Mouse (Mus musculus): Measurements from ENCODE around the gene Slc35a1. TPM values are rescaled to one million over a fixed set of nuclear protein-coding genes. Genes with fewer than 3 reads are reported as not detected.
A peak's percentile ranks its signal among the peaks of the same experiment; 100 is the strongest.
"Not testable (repeated sequence)": the region's sequence is repeated elsewhere in the genome, so short reads cannot be mapped to it uniquely, and the experiment has no call there.

Gene Slc35a1
- total RNA-seq (2021): 10 to 100 TPM; 13.0 to 14.2 TPM

DNA sequence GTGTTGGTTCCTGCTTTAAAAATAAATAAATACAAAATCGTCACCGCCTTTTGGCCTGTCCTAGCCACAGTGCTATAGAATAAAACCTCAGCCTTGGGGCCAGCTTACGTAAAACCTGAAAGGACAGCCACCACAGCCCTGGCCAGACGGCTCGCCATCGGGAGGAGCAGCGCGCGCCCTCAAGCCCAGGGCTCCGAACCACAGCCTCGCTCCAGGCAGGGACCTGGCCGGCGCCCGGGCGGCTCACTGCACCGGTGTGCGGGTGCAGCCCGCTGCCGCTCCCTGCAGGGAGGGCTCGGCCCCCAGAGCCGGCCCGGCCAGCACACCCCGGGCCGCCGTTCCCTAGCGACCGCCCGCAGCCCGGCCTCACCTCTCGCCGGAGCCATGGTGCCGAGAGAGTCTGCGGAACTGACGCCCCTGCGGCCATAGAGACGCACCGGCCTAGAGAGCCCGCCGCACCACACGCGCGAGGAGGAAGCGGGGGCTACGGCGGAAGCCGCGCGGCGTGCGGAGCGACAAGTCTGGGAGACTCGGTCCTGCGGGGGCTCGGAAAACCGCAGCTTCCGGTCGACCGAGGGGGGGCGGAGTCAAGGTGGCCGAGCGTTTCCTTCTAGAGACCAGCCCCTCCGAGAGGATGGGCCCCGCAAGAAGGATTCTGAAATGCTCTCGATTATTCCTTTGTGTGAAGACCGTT is at the start of gene Slc35a1:
TSS of gene Slc35a1 (minus strand) at position 565 of the 694 bp plus-strand sequence.
- intact Hi-C loops (cut with DNase I): loop anchor here (1.0 to 5.0 kb wide), 5 partner anchors 72 to 540 kb away; partner anchors contain the start of genes C9orf72, Orc3, Rars2 and Smim8

DNA sequence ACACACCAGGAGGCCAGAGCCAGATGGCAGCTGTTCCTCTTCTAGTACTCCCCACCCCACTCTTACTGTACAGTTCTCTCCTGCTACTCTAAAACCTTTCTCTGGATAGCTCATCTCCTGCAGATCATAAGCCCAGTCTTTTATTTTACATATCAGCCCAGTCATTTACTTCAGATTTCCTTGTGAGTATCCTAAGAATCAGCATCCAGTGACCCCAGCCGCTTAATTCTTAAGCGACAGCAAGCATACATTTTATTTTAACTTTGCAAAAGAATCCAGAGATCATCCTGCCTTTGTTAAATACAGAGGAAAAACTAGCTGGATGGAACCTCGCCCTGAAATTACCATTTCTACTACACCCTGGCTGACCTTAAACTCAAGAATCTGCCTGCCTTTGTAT is 47.2 kb upstream of the Slc35a1 start:
- DNase-seq: no peak
- intact Hi-C loops (cut with DNase I): no loop called here

More for the DNA sequence above, at the start of gene Slc35a1:
- peak; percentile 91 to 94 for DNase-seq

DNA sequence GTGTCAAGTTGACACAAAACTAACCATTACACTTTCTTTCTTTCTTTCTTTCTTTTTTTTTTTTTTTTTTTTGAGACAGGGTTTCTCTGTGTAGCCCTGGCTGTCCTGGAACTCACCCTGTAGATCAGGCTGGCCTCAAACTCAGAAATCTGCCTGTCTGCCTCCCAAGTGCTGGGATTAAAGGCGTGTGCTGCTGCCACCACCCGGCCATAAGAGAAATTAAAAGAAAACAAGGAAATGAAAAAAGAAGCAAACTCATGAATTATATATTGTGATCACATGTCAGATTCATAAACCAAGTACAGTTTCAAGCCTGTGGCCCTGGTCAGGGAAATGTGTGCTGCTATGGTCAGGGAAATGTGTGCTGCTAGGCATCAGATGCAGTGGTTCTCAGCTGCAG is 46.2 kb upstream of the Slc35a1 start:
- intact Hi-C loops (cut with DNase I): not testable (repeated sequence)

DNA sequence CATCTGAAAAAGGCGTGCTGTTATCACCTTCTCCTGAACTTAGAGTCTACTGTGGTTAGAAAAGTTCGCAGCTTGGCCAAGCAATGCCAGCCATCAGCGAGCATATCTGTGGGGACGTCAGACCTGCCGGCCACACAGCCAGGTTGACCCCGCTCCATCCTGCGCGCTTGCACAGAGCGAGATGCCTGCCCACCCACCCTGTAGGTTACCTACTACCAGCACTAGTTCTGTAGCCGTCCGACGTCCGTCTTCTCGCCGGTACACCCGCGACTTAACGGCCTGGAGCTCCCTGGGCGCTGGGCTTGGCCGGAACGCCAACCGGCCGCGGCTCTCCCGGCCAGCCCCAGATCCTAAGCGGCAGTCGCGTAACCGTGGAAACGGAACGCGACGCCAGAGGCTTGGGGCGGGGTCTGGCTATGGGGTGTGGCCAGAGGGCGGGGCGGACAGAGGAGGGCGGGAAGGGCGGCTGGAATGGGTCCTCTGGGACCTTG is 42.7 kb upstream of the Slc35a1 start, which contains the start of gene Cfap206:
TSS of gene Cfap206 (minus strand) at position 356 of the 491 bp plus-strand sequence.
- intact Hi-C loops (cut with DNase I): no loop called here
- DNase-seq: peak; percentile 56 to 61

More for the DNA sequence above, 46.2 kb upstream of the Slc35a1 start:
- DNase-seq: not testable (repeated sequence)

DNA sequence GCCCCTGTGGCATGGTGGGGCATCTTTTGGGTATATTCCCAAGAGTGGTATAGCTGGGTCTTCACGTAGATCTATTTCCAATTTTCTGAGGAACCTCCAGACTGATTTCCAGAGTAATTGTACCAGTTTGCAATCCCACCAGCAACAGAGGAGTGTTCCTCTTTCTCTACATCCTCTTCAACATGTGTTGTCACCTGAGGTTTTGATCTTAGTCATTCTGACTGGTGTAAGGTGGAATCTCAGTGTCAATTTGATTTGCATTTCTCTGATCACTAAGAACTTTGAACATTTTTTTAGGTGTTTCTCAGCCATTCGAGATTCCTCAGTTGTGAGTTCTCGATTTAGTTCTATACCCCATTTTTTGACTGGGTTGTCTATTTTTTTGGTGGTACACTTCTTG is 38.5 kb upstream of the Slc35a1 start:
- intact Hi-C loops (cut with DNase I); DNase-seq: not testable (repeated sequence)

DNA sequence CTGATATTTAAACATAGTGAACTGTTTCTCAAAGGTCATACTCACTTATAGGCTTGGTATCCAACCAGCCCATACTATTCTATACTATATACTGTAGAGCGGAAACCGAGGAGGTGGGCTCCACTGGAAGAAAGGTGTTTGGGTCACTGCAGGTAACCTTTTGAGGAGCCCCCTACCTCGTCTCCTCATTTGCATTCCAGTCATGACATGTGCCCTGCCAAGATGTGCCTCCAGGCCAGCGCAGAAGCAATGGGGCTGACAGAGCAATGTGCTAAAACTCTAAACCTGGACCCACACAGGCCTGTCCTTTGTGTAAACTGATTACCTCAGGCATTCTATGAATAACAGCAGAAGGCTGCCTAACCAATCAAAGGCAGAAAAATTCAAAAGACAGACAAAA is 37.1 kb upstream of the Slc35a1 start:
- DNase-seq: no peak
- intact Hi-C loops (cut with DNase I): no loop called here

DNA sequence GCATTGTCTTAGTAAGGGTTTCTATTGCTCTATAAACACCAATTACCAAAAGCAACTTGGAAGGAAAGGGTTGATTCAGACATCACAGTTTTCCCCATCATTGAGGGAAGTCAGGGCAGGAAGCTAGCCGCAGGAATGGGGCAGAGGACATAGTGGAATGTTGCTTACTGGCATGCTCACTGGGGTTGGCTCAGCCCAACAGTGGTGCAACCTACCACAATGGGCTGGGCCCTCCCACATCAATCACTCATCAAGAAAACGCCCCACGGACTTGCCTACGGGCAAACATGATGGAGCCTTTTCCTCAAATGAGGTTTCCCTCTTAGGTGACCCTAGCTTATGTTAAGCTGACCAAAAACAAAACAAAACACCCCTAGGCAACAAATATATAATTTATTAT is 35.9 kb upstream of the Slc35a1 start:
- intact Hi-C loops (cut with DNase I): no loop called here
- no peak for DNase-seq

DNA sequence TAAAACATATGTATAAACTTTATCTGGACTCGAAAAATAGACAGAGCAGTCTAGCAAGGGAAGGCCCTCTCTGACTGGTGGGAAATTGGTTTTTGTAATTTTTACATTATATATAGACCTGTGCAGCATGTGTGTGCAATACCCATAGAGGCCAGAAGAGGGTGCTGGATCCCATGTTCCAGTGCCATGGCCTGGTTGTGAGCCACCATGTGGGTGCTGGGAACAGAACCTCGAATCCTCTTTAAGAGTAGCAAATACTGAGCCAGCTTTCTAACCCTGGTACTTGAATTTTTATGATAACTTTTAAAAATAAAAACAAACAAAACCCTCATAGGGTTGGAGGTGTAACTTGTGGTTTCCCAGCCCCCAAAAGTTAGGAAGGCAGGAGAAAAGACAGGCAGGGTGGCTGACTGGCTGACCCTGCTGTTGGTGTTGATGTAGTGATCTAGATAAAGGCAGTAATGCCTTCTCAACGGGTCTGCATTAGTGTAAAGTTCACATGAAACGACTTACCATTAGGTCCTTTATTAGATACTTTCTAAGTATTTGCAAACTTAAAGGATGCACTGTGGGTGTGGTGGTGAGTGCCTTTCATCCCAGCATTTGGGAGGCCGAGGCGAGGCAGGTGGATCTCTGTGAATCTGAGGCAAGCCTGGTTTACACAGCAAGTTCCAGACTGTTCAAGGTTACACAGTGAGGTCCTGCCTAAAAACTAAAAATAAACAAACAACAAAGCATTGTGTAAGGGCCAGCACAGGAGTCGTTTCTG is 33.1 kb upstream of the Slc35a1 start:
- intact Hi-C loops (cut with DNase I): no loop called here
- DNase-seq: no peak

DNA sequence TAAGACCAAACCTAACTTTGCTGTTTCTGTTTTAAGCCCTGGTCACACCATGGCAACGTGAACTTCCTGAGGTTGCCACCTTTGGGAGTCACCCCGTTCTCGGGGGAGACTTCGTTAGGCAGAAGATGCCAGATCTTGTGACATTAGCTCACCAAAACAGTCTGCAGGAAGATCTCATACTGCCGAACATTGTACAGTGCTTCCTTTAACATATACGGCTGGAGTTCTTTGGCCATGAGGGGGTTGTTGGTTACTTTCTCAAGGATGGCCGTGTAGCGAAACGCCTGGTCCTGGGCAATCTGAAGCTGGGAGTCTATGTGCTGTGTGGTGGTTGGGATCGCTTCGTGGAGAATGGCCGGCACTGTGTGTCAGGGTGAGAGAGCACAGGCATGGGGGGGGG is 32.2 kb upstream of the Slc35a1 start:
- intact Hi-C loops (cut with DNase I): no loop called here

DNA sequence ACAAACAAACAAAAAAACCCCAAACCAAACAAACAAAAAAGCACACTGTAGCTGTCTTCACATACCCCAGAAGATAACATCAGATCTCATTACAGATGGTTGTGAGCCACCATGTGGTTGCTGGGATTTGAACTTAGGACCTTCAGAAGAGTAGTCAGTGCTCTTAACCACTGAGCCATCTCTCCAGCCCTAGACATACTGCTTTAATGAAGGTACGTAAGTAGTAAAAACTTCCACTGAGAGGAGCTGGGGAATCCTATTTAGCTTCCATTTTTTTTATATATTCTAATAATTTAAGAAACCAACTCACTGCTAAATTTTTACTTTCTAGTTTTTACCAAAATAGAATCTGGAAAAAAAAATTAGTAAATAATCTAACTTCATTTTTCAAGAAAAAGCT is 27.8 kb upstream of the Slc35a1 start:
- no peak for DNase-seq
- intact Hi-C loops (cut with DNase I): no loop called here

More for the DNA sequence above, 32.2 kb upstream of the Slc35a1 start:
- no peak for DNase-seq

DNA sequence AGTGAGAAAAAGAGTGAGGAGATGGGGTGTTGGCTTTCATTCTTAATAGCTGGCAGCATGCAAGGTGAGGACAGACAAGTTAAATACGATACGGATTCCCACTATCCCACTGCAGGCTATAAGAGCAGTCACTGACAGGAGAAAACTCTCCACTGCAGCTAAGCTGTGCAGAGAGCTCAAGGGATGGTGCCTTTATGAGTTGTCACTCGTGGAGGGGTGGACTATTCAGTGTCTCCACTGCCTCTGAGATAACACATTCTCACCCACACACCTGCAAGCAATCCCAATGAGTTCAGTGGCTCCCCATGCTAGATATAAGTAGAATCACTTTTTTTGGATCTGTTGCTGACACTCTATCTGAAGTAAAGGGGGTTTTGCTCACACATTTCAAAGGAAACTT is 20.9 kb upstream of the Slc35a1 start:
- no peak for DNase-seq
- intact Hi-C loops (cut with DNase I): no loop called here

DNA sequence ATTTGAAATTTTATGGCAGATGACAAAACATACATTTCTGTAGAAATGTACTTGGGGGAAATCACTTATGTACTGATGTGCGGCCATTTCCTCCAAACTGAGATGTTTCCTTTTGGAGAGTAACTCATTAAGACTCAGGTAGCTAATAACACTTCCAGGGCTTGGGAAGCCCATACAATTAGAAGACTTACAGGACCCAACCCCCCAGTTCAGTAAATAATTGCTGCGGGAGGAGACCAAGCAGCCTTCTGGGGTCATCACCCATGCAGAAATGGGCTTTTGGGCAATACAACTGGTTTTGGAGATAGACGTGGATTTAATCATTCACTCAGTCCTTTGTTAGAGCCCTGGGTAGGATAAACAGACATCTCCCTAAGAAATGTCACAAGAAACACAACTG is 20.0 kb upstream of the Slc35a1 start:
- intact Hi-C loops (cut with DNase I): no loop called here

DNA sequence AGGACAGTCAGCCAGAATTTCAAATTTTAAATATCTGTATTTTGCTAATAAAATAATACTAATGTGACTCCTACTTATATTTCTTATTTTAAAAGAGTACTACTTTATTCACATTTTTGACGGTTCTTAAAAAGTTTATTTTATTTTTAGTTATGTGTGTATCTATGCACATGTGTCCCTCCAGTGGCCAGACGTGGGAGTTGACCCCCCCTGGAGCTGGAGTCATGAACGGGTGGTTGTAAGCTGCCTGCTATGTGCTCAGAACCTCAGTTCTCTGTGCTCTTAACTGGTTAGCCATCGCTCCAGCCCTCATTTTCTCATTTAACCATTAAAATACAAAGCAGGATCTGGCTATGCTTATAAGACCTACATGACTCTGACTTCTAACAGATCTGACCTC is 15.8 kb upstream of the Slc35a1 start:
- DNase-seq: no peak
- intact Hi-C loops (cut with DNase I): no loop called here

More for the DNA sequence above, 20.0 kb upstream of the Slc35a1 start:
- no peak for DNase-seq

DNA sequence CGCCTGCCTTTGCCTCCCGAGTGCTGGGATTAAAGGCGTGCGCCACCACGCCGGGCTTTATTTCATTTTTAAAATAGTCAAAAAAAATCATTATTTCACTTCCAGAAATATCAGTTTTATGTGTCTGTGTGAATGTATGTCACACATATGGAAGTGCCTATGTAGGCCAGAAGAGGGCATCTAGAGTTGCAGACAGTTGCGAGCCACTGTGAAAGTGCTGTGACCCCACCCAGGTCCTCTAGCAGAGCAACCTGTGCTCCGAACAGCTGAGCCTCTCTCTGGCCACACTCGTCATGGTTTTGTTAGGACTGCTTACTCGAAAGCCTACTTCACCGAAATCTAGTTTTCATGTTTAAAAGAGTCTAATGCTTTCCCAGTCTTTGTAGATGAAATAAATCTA is 15.0 kb upstream of the Slc35a1 start:
- intact Hi-C loops (cut with DNase I): no loop called here
- DNase-seq: no peak

DNA sequence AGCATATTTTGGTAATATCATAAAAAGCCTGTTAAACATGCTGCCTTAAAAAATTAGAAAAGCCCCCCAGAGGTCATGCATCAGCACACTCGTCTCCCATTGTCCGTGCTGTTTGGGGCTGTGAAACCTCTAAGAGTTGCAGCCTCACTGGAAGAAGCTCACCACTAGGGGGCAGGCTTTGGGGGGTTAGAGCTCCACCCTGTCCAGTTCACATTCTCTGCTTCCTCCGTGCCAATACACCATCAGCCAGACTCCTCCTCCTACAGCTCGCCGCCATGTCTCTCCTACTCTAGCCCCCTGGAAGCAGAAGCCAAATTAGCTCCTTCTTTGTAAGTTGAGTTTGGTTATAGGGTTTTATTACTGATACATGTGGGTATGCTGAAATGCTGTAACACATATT is 14.3 kb upstream of the Slc35a1 start:
- intact Hi-C loops (cut with DNase I): no loop called here
- DNase-seq: peak; percentile 18 to 52

DNA sequence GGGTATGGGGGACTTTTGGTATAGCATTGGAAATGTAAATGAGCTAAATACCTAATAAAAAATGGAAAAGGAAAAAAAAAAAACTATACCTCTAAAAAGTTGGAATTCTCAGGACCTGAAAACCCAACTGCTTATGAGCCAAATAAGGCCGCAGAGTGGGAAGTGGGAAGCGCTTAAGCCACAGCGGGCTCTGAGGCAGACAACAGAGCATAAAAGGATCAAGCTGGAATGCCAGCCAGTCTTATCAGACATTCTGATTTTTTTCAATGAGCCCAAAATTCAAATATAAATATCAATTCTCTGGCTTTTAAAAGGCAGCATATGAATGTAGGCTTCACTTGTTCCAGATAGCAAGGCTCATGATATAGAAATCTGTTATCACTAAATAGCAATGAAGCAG is 783 bp upstream of the Slc35a1 start:
- DNase-seq: no peak
- intact Hi-C loops (cut with DNase I): loop anchor here (5.0 kb wide), 2 partner anchors 234 to 539 kb away; partner anchors contain the start of gene C9orf72

DNA sequence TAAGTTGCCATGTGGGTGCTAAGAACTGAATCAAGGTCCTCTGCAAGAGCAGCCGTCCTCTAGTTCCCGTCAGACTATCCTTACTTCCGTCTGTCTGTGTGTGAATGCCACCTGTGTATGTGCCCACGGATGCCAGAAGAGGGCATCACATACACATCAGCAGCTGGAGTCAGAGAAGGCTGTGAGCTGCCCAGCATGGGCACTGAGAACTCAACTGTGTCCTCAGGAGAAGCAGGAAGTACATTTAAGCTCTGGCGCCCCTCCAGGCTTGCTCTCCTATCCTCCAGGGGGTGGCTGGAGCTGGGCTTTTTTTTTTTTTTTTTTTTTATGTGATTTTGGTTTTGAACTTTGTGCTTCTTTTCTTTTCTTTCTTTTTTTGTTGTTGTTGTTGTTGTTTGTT is 6.7 kb downstream of the Slc35a1 start:
- intact Hi-C loops (cut with DNase I): no loop called here
- no peak for DNase-seq

DNA sequence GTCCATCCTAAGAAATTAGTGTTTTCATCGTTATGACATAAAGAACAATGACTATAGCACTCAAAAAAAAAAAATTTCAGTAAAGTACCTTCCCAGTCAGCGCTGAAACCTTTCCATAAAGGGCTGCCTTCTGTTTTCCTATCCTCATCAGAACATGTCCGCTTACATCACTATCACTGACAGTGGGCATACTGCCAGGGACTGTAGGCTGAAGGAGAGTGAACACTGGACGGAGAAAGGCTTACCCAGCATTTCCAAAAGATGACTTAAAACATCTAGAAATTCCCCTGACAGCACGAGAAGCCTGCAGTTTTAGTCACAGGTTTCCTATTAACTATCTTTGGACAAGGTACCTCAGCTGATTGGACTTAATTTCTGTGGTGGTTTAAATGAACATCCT is 13.5 kb downstream of the Slc35a1 start:
- no peak for DNase-seq
- intact Hi-C loops (cut with DNase I): no loop called here

DNA sequence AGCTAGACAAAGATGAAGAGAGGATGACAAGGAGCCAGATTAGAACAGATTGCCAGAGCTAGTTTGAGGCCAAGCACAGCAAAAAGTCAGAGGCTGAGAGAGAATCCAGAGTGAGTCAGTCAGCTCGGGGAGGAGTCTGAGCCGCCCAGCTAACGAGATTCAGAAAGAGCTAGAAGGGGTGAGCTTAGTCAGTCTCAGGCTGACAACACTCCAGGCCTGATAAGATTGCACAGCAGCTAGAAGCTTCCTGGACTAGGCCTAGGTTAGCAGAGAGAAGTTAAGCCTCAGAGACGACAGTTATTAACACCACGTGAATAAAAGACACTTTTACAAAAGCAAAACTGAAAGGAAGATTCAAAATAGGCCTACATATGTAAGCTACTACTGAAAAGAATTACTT is 19.3 kb downstream of the Slc35a1 start:
- intact Hi-C loops (cut with DNase I): no loop called here

DNA sequence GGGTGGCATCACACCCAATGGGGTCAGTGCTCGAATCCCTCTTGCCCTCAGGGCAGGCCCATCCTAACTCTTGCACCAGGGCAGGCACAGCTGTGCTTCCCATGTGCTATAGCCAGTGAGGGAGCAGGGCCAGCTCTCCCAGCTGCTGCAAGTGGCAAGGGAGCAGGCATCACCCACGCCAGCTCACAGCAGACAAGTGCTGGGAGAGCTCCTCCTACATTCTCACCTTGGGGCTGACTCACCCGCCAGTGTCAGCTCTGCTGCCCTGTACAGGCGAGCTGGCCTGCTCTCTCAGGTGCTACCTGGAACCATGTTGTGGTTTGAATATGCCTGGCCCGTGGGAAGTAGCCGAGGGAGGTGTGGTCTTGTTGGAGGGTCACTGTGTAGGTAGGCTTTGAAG is 25.3 kb downstream of the Slc35a1 start:
- intact Hi-C loops (cut with DNase I): no loop called here
- no peak for DNase-seq

More for the DNA sequence above, 19.3 kb downstream of the Slc35a1 start:
- no peak for DNase-seq

DNA sequence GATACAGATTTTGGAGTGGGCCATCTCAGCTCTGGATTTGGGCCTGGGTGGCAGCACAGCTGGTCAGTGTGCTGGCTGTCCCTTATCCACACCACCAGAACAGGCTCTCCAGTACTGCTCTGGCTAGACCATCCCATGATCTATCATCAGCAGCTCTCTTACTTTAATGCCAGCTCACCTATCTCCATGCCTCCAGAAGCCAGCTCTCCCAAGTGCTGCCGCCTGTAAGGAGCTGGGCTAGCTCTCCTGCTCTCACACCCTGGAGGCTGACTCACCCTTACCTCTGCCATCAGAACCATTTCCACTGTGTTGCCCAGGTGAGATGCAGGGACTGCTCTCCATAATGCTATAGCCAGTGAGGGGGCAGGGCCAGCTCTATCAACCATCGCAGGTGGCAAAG is 25.7 kb downstream of the Slc35a1 start:
- intact Hi-C loops (cut with DNase I): no loop called here
- no peak for DNase-seq

DNA sequence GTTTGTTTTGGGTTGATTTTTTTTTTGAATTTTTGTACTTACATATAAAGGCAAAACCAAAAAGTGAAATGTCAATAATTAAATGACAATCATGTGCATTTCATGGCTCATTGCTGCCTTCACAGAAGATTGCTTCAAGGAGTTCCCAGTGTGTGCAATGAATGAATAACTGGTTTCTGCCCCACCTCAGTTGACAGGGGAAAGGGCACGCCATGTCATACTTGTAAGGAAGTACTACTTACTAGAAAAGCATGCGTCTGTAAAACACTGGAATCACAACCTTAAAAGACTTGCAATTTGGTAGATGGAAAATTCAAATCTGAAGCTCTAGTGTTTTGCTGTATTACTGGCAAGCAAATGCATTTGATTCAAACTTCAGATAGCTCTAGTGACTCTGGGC is 28.2 kb downstream of the Slc35a1 start:
- intact Hi-C loops (cut with DNase I): no loop called here
- DNase-seq: no peak
